Mouse (Mus musculus): ENCODE measurements around the gene Cenpa.

Gene Cenpa

GRCm38 (mm10) chr5:30666391-30667195 is at the start of gene Cenpa:
Gene Cenpa, plus strand, starts transcription at chr5:30666777.
- peak; percentile 95 for DNase-seq

- no peak for DNase-seq
Observed at GRCm38 (mm10) chr5:30617357-30617756, 49.2 kb upstream of the Cenpa start.

- peak; percentile 52 to 78 for DNase-seq
Observed at GRCm38 (mm10) chr5:30617851-30618250, 48.7 kb upstream of the Cenpa start.

- no peak for DNase-seq
Observed at GRCm38 (mm10) chr5:30618376-30619003, 48.1 kb upstream of the Cenpa start.

DNA sequence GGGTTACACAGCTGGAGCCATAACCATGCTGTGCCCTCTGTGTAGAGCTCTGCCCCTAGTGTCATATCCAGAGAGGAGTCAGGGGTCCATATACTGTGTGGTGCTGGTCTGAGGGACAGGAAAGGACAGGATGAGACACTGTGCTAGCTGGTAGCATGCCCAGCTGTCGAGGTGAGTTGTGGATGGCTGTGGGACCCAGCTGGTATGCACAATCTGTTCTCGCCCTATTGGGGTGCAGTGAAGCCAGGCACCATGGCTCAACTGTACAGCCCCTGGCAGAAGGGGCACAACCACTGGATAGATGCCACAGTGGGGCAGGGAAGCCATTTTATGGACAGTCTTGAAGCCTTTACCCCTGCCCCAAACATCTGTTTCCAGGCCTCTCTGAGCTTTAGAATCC is 47.4 kb upstream of the Cenpa start:
- no peak for DNase-seq

- DNase-seq, result no peak
Observed at GRCm38 (mm10) chr5:30620567-30620966, 46.0 kb upstream of the Cenpa start.

GRCm38 (mm10) chr5:30621211-30621790 is 45.3 kb upstream of the Cenpa start:
- no peak for DNase-seq

DNA sequence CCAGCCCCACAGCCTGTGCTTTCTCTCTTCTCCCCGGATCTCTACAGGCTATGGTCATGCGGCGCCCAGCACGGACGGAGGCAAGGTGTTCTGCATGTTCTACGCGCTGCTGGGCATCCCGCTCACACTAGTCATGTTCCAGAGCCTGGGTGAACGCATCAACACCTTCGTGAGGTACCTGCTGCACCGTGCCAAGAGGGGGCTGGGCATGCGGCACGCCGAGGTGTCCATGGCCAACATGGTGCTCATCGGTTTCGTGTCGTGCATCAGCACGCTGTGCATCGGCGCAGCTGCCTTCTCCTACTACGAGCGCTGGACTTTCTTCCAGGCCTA is 44.8 kb upstream of the Cenpa start:
- no peak for DNase-seq

- DNase-seq, result no peak
Observed at GRCm38 (mm10) chr5:30622177-30622840, 44.3 kb upstream of the Cenpa start.

- no peak for DNase-seq
Observed at GRCm38 (mm10) chr5:30622841-30623185, 43.8 kb upstream of the Cenpa start.

GRCm38 (mm10) chr5:30623380-30623779 is 43.2 kb upstream of the Cenpa start:
- no peak for DNase-seq

DNA sequence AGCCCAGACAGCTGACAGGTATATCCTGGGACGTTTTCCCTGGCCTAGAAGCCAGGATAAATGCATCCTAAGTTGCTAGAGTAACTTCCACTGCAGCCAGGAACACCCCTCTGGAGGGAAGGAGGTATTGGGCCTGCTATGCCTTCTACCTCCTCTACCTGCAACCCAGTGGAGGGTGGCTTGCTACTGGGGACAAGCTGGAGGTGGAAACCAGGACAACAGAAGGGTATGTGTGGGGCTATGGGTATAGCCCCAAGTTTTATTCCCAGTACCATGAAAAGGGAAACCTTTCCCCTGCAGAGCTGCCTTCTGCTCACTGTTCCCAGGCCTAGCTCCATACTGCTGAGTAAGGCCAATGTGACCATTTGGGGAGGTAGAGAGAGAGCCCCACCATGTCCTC is 42.3 kb upstream of the Cenpa start:
- DNase-seq, result no peak

- no peak for DNase-seq
Observed at GRCm38 (mm10) chr5:30624908-30625307, 41.7 kb upstream of the Cenpa start.

- no peak for DNase-seq
Observed at GRCm38 (mm10) chr5:30625379-30625778, 41.2 kb upstream of the Cenpa start.

DNA sequence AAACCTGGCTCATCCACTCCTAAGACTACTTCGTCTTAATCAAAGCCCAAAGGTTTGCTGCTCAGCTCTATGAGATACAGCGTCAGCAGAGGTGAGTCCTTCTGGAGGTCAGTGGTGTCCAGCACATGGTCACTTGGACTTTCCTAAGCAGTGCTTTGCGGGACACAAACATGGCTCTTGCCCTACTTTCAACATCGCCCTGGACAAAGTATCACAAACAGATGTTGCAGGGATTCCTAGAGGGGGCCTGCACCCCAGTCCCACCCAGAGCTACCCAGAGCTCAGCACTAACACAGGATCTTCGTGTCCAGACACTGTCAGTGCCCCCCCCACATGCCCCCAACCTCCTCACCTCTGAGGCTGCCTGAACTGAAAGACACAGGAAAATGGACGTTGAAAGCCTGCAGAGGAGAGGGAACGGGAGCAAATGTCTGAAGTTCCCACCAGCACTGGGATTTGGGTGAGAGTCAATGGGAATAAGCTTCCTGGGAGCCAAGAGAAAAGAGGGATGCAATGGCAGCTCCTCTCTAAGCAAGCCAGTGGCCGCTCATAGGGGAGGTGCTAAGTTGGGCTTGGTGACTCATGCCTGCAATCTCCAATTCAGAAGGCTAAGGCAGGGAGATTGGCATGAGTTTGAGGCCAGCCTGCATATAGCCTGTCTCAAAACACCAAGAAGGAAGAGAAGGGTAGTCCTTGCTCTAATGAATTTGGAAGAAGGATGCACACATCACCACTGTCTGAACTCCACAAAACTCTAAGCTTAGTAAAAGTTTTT is 40.1 kb upstream of the Cenpa start:
- DNase-seq, result no peak

- no peak for DNase-seq
Observed at GRCm38 (mm10) chr5:30628511-30628910, 38.1 kb upstream of the Cenpa start.

- DNase-seq, result no peak
Observed at GRCm38 (mm10) chr5:30630401-30630800, 36.2 kb upstream of the Cenpa start.

GRCm38 (mm10) chr5:30632134-30632533 is 34.4 kb upstream of the Cenpa start:
- no peak for DNase-seq

GRCm38 (mm10) chr5:30636994-30637393 is 29.6 kb upstream of the Cenpa start:
- no peak for DNase-seq

- peak; percentile 82 to 89 for DNase-seq
Observed at GRCm38 (mm10) chr5:30638041-30638440, 28.5 kb upstream of the Cenpa start.

DNA sequence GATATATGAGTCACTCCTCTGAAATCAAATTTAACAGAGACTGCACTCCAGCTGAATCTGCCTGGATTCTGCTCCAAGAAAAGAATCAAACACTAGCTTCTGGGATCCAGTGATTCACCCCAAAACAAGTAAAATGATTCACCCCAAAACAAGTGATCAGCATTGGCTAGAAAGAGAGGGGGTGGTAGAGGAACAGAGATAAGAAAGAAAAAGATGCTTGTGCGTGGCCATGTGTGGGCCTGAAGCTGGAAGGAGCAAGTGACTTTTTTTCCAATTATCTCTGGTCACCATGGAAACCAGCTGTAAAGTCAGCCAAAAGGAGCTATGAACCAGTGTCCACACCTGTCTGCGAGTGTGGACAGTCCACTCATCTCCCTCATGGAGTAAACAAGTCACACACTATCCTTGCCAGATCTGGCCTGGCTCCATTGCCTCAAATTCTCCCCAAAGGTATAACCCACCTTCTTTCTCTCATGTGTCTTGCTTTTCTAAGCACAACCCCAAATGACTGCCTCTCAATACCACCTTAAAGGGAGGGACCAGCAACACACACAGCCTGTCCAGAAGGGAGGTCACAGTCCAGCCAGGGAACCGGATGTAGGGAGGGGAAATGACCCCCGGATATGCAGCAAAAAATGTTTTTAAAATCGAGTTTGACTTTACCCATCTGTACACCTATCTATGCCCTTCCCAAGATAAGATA is 22.9 kb upstream of the Cenpa start:
- DNase-seq, result peak in 1 of 2 experiments; percentile 29

- peak; percentile 65 to 75 for DNase-seq
Observed at GRCm38 (mm10) chr5:30646036-30646435, 20.5 kb upstream of the Cenpa start.
